Mouse (Mus musculus) olfactory bulb, adult 2 months (tissue): ENCODE measurements around the gene Pbsn. TPM values are rescaled to one million over a fixed set of nuclear protein-coding genes. Genes with fewer than 3 reads are reported as not detected.

Source experiments
- H3K27ac ChIP-seq: fragments of 200-500 bp; 2 replicates; pipeline ENCODE4 v1.5.1; 2012; ENCODE audit warnings: low read depth, low read length; ENCODE audit not compliant: insufficient read depth
- H3K4me1 ChIP-seq: fragments of 200-500 bp; 2 replicates; pipeline ENCODE4 v1.6.1; 2012; ENCODE audit warnings: low read length; ENCODE audit not compliant: control insufficient read depth, insufficient read depth
- H3K4me3 ChIP-seq: fragments of 200-500 bp; 2 replicates; pipeline ENCODE4 v1.5.1; 2012; ENCODE audit warnings: mild to moderate bottlenecking, low read depth, low read length, moderate library complexity; ENCODE audit not compliant: insufficient read depth
- CTCF ChIP-seq: fragments of 200-500 bp; IDR thresholded peaks from 2 replicates; pipeline ENCODE4 v1.5.1; 2012; ENCODE audit warnings: low read depth, mild to moderate bottlenecking, low read length, moderate library complexity; ENCODE audit not compliant: insufficient read depth
- POLR2A ChIP-seq: fragments of 200-500 bp; IDR thresholded peaks from 2 replicates; pipeline ENCODE4 v1.6.1; 2012; ENCODE audit warnings: mild to moderate bottlenecking, low read depth, low read length, moderate library complexity; ENCODE audit not compliant: insufficient read depth
- WGBS: fragments of 180-500 bp; shearing (Covaris S2); methylation state at CpG from one replicate; pipeline ENCODE4 v1.1.7; 2018; 5-methylcytosine and 5-hydroxymethylcytosine counted together
- polyA plus RNA-seq: library from polyadenylated mRNA; stranded (reverse); fragments of >200 nt; gene quantifications from 2 replicates; pipeline ENCODE4 v1.2.4, GENCODE M21; 2012; ENCODE audit warnings: low replicate concordance; ENCODE audit not compliant: missing spikeins, insufficient read depth, insufficient read length

Gene Pbsn
- polyA plus RNA-seq, 1 experiment = not detected

DNA sequence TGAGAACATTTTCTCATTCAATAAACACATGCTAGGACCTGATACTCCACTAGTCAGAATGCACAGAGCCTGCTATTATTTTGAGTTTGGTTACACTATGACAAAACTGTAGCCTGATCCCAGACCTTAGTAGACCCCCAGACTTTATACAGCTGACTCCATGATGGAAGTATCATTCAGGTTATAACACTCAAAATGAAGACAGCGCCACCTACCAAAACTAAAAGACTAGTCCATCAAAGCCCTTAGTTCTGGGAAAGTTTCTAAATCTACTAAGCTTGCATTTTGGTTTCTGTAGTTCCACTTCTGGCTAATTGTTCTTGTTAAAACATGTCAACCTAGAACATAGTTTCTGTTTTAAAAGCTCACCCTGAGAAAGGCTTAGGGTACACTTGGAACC is 56.5 kb downstream of the Pbsn start:
- Histone ChIP-seq H3K4me3 (no peak overlapping the region), H3K4me1 (peaks cover 10% of the 10 kb centered on the region), H3K27ac (no peak overlapping the region)
- 69% methylated on average over 1 of the region's 1 CpGs for WGBS
- TF ChIP-seq CTCF = no peak
- TF ChIP-seq POLR2A = no peak

DNA sequence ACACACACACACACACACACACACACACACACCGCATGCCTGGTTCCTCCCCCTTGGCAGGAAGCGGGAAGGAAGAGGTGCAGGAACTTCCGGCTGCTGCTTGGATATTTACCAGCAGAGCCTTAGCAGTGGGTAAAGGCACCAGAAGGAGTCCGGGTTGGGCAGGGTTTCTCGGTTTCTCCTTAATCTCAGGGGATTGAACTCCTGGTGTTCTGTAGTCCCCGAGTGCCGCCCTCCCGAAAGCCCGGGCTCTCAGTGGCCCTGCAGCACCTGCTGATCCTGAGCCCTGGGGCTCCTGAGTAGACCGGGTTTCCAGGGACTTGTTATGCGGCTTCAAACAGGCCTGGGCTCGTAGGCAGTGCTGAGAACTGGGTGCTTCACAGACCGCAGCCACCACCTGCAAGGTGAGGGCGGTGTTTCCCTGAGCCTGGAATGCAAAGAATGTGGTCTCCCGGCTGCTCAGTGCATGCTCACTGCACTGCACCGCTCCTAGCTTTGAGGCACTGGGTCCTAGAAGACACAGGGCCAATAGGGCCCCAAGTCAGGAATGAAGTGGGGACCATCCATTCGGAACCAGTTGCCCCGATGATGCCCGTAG is 57.1 kb downstream of the Pbsn start, which contains the start of gene Prkx:
Gene Prkx, minus strand, starts transcription at position 41 of the 598 bp plus-strand sequence.
- TF ChIP-seq POLR2A = no peak
- TF ChIP-seq CTCF = no peak
- Histone ChIP-seq H3K27ac (peak within 1 kb of the TSS; percentile 67), H3K4me3 (peak within 1 kb of the TSS; percentile 77), H3K4me1 (peaks cover 10% of the 10 kb centered on the region)
- 21% methylated on average over 19 of the region's 19 CpGs for WGBS

DNA sequence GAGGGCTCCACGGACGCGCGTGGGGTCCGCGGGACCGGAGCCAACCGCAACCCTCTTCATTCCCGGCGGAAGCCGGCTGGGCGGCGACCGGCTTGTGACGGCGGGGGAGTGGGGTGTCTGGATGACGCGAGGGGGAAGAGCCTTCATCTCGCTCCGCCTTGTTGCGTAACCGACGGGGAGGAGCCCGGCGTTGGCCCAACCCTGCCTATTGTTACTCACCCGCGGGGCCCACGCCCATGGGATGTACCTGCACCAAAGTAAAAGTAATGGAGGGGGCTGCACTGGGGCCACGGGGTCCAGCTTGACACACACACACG is 57.6 kb downstream of the Pbsn start:
- peak overlapping the region; percentile 77 for H3K4me3 ChIP-seq
- H3K27ac ChIP-seq = peak overlapping the region; percentile 67
- peaks cover 10% of the 10 kb centered on the region for H3K4me1 ChIP-seq
- TF ChIP-seq CTCF = no peak
- peak; percentile 71 for TF ChIP-seq POLR2A
- WGBS = 13% methylated on average over 28 of the region's 30 CpGs

DNA sequence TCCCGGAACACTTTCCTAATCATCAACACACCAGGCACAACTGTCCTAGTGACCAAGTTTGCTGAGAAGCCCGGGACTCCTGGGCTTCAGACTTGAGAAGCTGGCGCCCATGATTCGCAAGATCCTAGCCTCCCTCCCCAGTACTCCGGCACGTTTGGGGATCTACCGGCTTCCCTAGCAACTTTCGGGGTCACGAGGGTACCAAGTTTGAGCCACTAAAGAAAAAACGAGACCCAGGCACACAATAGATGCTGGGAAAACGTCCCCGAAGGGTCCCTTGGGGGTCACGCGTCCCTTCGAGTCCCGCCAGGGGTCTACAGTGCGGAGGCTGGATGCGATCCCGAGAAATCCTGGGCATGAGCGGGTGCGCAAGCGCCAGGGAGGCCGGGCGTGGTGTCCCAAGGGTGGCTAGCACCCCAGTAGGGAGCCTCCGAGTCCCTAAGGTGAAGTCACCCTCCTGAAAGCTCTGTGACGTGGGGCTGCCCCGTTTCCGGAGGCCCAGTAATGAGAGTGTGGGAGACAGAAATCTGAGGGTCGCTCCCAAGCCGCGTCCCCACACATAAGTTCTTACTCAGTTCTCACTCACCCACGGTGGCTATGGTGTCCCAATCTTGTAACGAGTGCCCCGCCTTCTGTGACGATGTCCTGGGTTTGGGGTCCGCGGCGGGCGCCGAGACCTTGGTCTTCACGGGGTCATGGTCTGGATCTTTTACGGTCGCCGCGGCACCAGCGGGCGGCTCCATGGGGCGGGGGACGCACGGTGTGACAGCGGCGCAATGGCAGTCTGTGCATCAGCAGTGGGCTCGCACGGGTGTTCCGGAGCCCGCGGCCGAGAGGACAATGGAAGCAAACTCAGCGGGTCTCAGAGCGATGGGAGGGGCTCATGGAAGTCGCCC is 58.2 kb downstream of the Pbsn start:
- 14% methylated on average over 61 of the region's 61 CpGs for WGBS
- H3K4me3 ChIP-seq = peak overlapping the region; percentile 77
- TF ChIP-seq CTCF (no peak), POLR2A (no peak)
- peak overlapping the region; percentile 49; the same call in 1 of the 2 replicates for H3K27ac ChIP-seq
- peaks cover 10% of the 10 kb centered on the region for H3K4me1 ChIP-seq

DNA sequence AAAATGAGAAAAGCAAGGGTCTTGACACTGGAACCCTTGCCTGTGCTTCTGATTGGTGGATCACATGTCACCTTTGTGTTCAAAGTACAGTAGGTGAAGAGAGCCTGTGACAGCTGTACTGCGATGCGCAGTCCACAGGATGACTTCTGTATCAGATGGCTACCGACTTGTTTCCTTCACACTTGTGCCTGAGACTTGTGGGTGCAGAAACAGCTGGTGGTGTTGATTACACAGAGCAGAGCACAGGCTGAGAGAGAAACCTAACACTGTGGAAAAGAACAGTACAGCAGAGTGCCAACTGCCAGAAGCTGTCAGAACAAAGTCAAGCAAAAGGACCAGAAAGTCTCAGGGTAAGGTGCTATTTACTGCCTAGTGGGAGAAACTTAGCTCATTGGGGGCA is 64.7 kb downstream of the Pbsn start:
- no peak overlapping the region for H3K27ac ChIP-seq
- 81% methylated on average over 3 of the region's 3 CpGs for WGBS

More for the DNA sequence above, 64.7 kb downstream of the Pbsn start:
- no peaks in the 10 kb centered on the region for H3K4me1 ChIP-seq
- no peak overlapping the region for H3K4me3 ChIP-seq
- TF ChIP-seq CTCF = no peak
- TF ChIP-seq POLR2A = no peak

Other genes starting within 250 kb of the Pbsn start
- not detected in 2 replicates for gene Prkx, start 57.3 kb downstream of the Pbsn start, polyA plus RNA-seq
- not detected in 2 replicates for gene Gm14744, start 11.1 kb upstream of the Pbsn start, polyA plus RNA-seq
- not detected in 2 replicates for gene 5430402E10Rik, start 71.4 kb upstream of the Pbsn start, polyA plus RNA-seq
- not detected in 2 replicates for gene Obp1a, start 237.8 kb upstream of the Pbsn start, polyA plus RNA-seq